Mouse (Mus musculus): ENCODE measurements around the gene Mt1.
A peak's percentile ranks its signal among the peaks of the same experiment; 100 is the strongest.

The Mt1 gene

GRCm38 (mm10) chr8:94204043-94204442 lies 25.2 kb downstream of the Mt1 start:
- DNase-seq (ENCODE audit: low read depth, low spot score) = peak; percentile 24

GRCm38 (mm10) chr8:94205736-94206135 lies 26.9 kb downstream of the Mt1 start:
- peak; percentile 87 for DNase-seq (ENCODE audit: low read depth, low spot score)

- peak; percentile 62 for DNase-seq (ENCODE audit: low read depth, low spot score)
These were observed 27.4 kb downstream of the Mt1 start for GRCm38 (mm10) chr8:94206256-94206655.

GRCm38 (mm10) chr8:94207491-94207890 lies 28.6 kb downstream of the Mt1 start:
- DNase-seq (ENCODE audit: low read depth, low spot score) = no peak

GRCm38 (mm10) chr8:94209639-94210038 lies 30.8 kb downstream of the Mt1 start:
- peak; percentile 92 for DNase-seq (ENCODE audit: low read depth, low spot score)

GRCm38 (mm10) chr8:94210225-94210624 lies 31.3 kb downstream of the Mt1 start:
- peak; percentile 84 for DNase-seq (ENCODE audit: low read depth, low spot score)

- DNase-seq (ENCODE audit: low read depth, low spot score) = peak; percentile 25
These were observed 34.9 kb downstream of the Mt1 start for GRCm38 (mm10) chr8:94213819-94214218.

GRCm38 (mm10) chr8:94214252-94215173 lies 35.6 kb downstream of the Mt1 start, which contains the start of gene Nup93:
Nup93 (plus strand) TSS chr8:94214564.
- DNase-seq (ENCODE audit: low read depth, low spot score) = peak; percentile 99

- DNase-seq (ENCODE audit: low read depth, low spot score) = peak; percentile 73
These were observed 48.6 kb downstream of the Mt1 start for GRCm38 (mm10) chr8:94227381-94227939.
